Mouse (Mus musculus): ENCODE measurements around the gene Acoxl.

- TF ChIP-seq POLR2A (IDR thresholded peaks at IDR 0.05; ENCODE audit: low read depth, low read length) (no peak), CTCF (IDR thresholded peaks at IDR 0.05; ENCODE audit: extremely low read depth, insufficient read depth, insufficient read length, insufficient replicate concordance) (no peak)
These were observed 317.4 kb downstream of the Acoxl start for GRCm38 (mm10) chr2:128156067-128156462.
